Mouse (Mus musculus) lung, postnatal 14 days (tissue): ENCODE results near the gene Abtb1.
A peak's percentile ranks its signal among the peaks of the same experiment; 100 is the strongest.

Experiments
- DNase-seq: peaks from one replicate; pipeline ENCODE4 v3.0.0; 2021

Gene Abtb1

GRCm38 (mm10) chr6:88850034-88850433, 8.2 kb upstream of the Abtb1 start:
- no peak for DNase-seq

GRCm38 (mm10) chr6:88849270-88849669, 7.5 kb upstream of the Abtb1 start:
- DNase-seq, result peak; percentile 54

- DNase-seq, result no peak
Observed at GRCm38 (mm10) chr6:88847571-88847970, 5.8 kb upstream of the Abtb1 start.

- DNase-seq, result no peak
Observed at GRCm38 (mm10) chr6:88844901-88845565, 3.2 kb upstream of the Abtb1 start.

GRCm38 (mm10) chr6:88843781-88844725, 2.3 kb upstream of the Abtb1 start:
- no peak for DNase-seq

- DNase-seq, result no peak
Observed at GRCm38 (mm10) chr6:88843241-88843640, 1.5 kb upstream of the Abtb1 start.

GRCm38 (mm10) chr6:88842731-88843151, 957 bp upstream of the Abtb1 start:
- no peak for DNase-seq

- DNase-seq, result no peak
Observed at GRCm38 (mm10) chr6:88841514-88841780, 337 bp downstream of the Abtb1 start.

- no peak for DNase-seq
Observed at GRCm38 (mm10) chr6:88840791-88841513, 832 bp downstream of the Abtb1 start.

GRCm38 (mm10) chr6:88840211-88840610, 1.6 kb downstream of the Abtb1 start:
- no peak for DNase-seq

GRCm38 (mm10) chr6:88839135-88839970, 2.4 kb downstream of the Abtb1 start:
- DNase-seq, result no peak

GRCm38 (mm10) chr6:88838613-88839012, 3.2 kb downstream of the Abtb1 start:
- no peak for DNase-seq

GRCm38 (mm10) chr6:88837999-88838398, 3.8 kb downstream of the Abtb1 start:
- no peak for DNase-seq

- peak; percentile 74 for DNase-seq
Observed at GRCm38 (mm10) chr6:88836178-88836819, 5.5 kb downstream of the Abtb1 start.

- no peak for DNase-seq
Observed at GRCm38 (mm10) chr6:88835047-88835446, 6.7 kb downstream of the Abtb1 start.

GRCm38 (mm10) chr6:88833340-88834140, 8.2 kb downstream of the Abtb1 start:
- DNase-seq, result no peak

- DNase-seq, result no peak
Observed at GRCm38 (mm10) chr6:88832663-88833062, 9.1 kb downstream of the Abtb1 start.

- peak; percentile 71 for DNase-seq
Observed at GRCm38 (mm10) chr6:88831456-88831855, 10.3 kb downstream of the Abtb1 start.

GRCm38 (mm10) chr6:88830112-88830702, 11.6 kb downstream of the Abtb1 start:
- DNase-seq, result no peak

GRCm38 (mm10) chr6:88829579-88829978, 12.2 kb downstream of the Abtb1 start:
- DNase-seq, result no peak
